Mouse (Mus musculus) G1E (cell line): Measurements from ENCODE around the gene Asb3.
"Not testable (repeated sequence)": the region's sequence is repeated elsewhere in the genome, so short reads cannot be mapped to it uniquely, and the experiment has no call there.

ENCODE experiments used
- CTCF ChIP-seq: IDR thresholded peaks from 2 replicates; pipeline ENCODE4 v1.5.1; 2012; ENCODE audit warnings: low read depth, low read length, inconsistent platforms, mixed read lengths
- GATA1 ChIP-seq: IDR thresholded peaks from 2 replicates; pipeline ENCODE4 v1.6.1; 2012; ENCODE audit warnings: borderline replicate concordance, low read length, inconsistent platforms, mixed read lengths
- GATA2 ChIP-seq: IDR thresholded peaks from 2 replicates; pipeline ENCODE4 v1.6.1; 2012; ENCODE audit warnings: low read depth, low read length, inconsistent platforms, borderline replicate concordance
- POLR2AphosphoS5 ChIP-seq: IDR thresholded peaks from 2 replicates; pipeline ENCODE4 v1.6.1; 2012; ENCODE audit warnings: low read depth, low read length, inconsistent platforms; ENCODE audit not compliant: insufficient replicate concordance
- TAL1 ChIP-seq: conservative IDR thresholded peaks from 2 replicates; pipeline ENCODE4 v1.6.1; 2012; ENCODE audit warnings: low read depth, low read length, inconsistent platforms, mixed read lengths

- not testable (repeated sequence) for TF ChIP-seq GATA2, CTCF, POLR2AphosphoS5, GATA1, TAL1
Measured at GRCm38 (mm10) chr11:31133726-31134125, 248.5 kb downstream of the Asb3 start.
